Mouse (Mus musculus): ENCODE measurements at regions not wholly inside any gene's neighbourhood (a gene's known extent, or its start where the extent isn't known, plus 50 kb on each side); places are given as distances from the start of the nearest gene placed in this dataset.

GRCm38 (mm10) chr3:37975194-37975756, 251.0 kb upstream of the Gm5148 start:
- TF ChIP-seq CTCF (IDR thresholded peaks at IDR 0.05) (no peak), EP300 (IDR thresholded peaks at IDR 0.05) (peak; percentile 97)
